Mouse (Mus musculus) hindbrain, embryonic 16.5 days (tissue): ENCODE data around the gene Uhrf1bp1. TPM values are rescaled to one million over a fixed set of nuclear protein-coding genes. Genes with fewer than 3 reads are reported as not detected.

Experiments used
- ATAC-seq: fragments of 200-750 bp; cut with Nextera tagmentation; 2 replicates; pipeline ENCODE4 v1.8.0; 2017; ENCODE audit warnings: moderate TSS enrichment, moderate library complexity
- H3K27ac ChIP-seq: fragments of 300-500 bp; sonication (generic); 2 replicates; pipeline ENCODE4 v1.5.1; 2014; ENCODE audit warnings: low read depth, mild to moderate bottlenecking, control low read depth, low read length, moderate library complexity
- H3K27me3 ChIP-seq: fragments of 300-500 bp; sonication (generic); replicated peaks from 2 replicates; pipeline ENCODE4 v1.6.1; 2014; ENCODE audit warnings: low read length; ENCODE audit not compliant: control insufficient read depth, insufficient read depth
- H3K36me3 ChIP-seq: fragments of 300-500 bp; sonication (generic); 2 replicates; pipeline ENCODE4 v1.6.1; 2014; ENCODE audit warnings: mild to moderate bottlenecking, low read length, moderate library complexity, mixed read lengths; ENCODE audit not compliant: control insufficient read depth, insufficient read depth
- H3K4me1 ChIP-seq: fragments of 300-500 bp; sonication (generic); 2 replicates; pipeline ENCODE4 v1.6.1; 2014; ENCODE audit warnings: low read depth, low read length; ENCODE audit not compliant: control insufficient read depth, insufficient read depth
- H3K4me2 ChIP-seq: fragments of 300-500 bp; sonication (generic); 2 replicates; pipeline ENCODE4 v1.6.1; 2014; ENCODE audit warnings: mild to moderate bottlenecking, low read length, control low read depth, moderate library complexity
- H3K4me3 ChIP-seq: fragments of 300-500 bp; sonication (generic); 2 replicates; pipeline ENCODE4 v1.5.1; 2014; ENCODE audit warnings: mild to moderate bottlenecking, low read length, control low read depth, moderate library complexity
- H3K9ac ChIP-seq: fragments of 300-500 bp; sonication (generic); 2 replicates; pipeline ENCODE4 v1.6.1; 2014; ENCODE audit warnings: low read depth, mild to moderate bottlenecking, control low read depth, low read length, moderate library complexity
- H3K9me3 ChIP-seq: fragments of 300-500 bp; sonication (generic); 2 replicates; pipeline ENCODE4 v1.6.1; 2014; ENCODE audit warnings: mild to moderate bottlenecking, low read length, moderate library complexity; ENCODE audit not compliant: control insufficient read depth
- WGBS: fragments of 180-500 bp; shearing (Covaris S2); extraction: QIAGEN DNeasy Blood & Tissue Kit; methylation state at CpG from one replicate; pipeline ENCODE4 v1.1.7; 2014; 5-methylcytosine and 5-hydroxymethylcytosine counted together
- polyA plus RNA-seq: library from polyadenylated mRNA; unstranded; fragments of >200 nt; fragmentation: Nextera tagmentation; extraction: Ambion mirVana; gene quantifications from 2 replicates; pipeline ENCODE4 v1.2.1, GENCODE M21; 2015

Gene Uhrf1bp1
- polyA plus RNA-seq, result 5.3 and 6.3 TPM in 2 replicates

- H3K4me1 ChIP-seq, result peaks cover 23% of the 10 kb centered on the region
- H3K9ac ChIP-seq, result peak within 1 kb of the TSS; percentile 93
- WGBS, result 1% methylated on average over 43 of the region's 54 CpGs
These were observed at the start of gene Uhrf1bp1 for GRCm38 (mm10) chr17:27856265-27856797. TSS of gene Uhrf1bp1 (plus strand) at chr17:27856441.

GRCm38 (mm10) chr17:27807542-27808078 lies 48.6 kb upstream of the Uhrf1bp1 start:
- no peak for ATAC-seq

More at GRCm38 (mm10) chr17:27856265-27856797, at the start of gene Uhrf1bp1:
- Histone ChIP-seq H3K4me2 (peak within 1 kb of the TSS; percentile 88), H3K27ac (peak within 1 kb of the TSS; percentile 91), H3K9me3 (no peaks in the 10 kb centered on the region), H3K4me3 (peak within 1 kb of the TSS; percentile 95), H3K36me3 (peaks cover 6% of the 10 kb centered on the region), H3K27me3 (no peaks in the 10 kb centered on the region)
- ATAC-seq, result peak; percentile 90

GRCm38 (mm10) chr17:27810569-27811331 lies 45.5 kb upstream of the Uhrf1bp1 start:
- no peak overlapping the region for H3K27ac ChIP-seq
- no peak overlapping the region for H3K4me3 ChIP-seq
- H3K4me1 ChIP-seq, result no peaks in the 10 kb centered on the region
- ATAC-seq, result no peak
- no peaks in the 10 kb centered on the region for H3K9me3 ChIP-seq
- no peaks in the 10 kb centered on the region for H3K27me3 ChIP-seq
- 92% methylated on average over 16 of the region's 16 CpGs for WGBS
- H3K9ac ChIP-seq, result no peak overlapping the region
- no peaks in the 10 kb centered on the region for H3K36me3 ChIP-seq
- no peak overlapping the region for H3K4me2 ChIP-seq

More at GRCm38 (mm10) chr17:27807542-27808078, 48.6 kb upstream of the Uhrf1bp1 start:
- Histone ChIP-seq H3K4me2 (no peak overlapping the region), H3K36me3 (no peaks in the 10 kb centered on the region), H3K4me3 (no peak overlapping the region), H3K27me3 (no peaks in the 10 kb centered on the region), H3K4me1 (no peaks in the 10 kb centered on the region), H3K27ac (no peak overlapping the region), H3K9ac (no peak overlapping the region), H3K9me3 (no peaks in the 10 kb centered on the region)
- 89% methylated on average over 2 of the region's 2 CpGs for WGBS

- Histone ChIP-seq H3K36me3 (no peaks in the 10 kb centered on the region), H3K27me3 (no peaks in the 10 kb centered on the region), H3K4me3 (no peak overlapping the region), H3K4me1 (no peaks in the 10 kb centered on the region), H3K4me2 (no peak overlapping the region), H3K27ac (no peak overlapping the region), H3K9me3 (no peaks in the 10 kb centered on the region), H3K9ac (no peak overlapping the region)
- ATAC-seq, result no peak
- WGBS, result 70% methylated on average over 3 of the region's 3 CpGs
These were observed 44.3 kb upstream of the Uhrf1bp1 start for GRCm38 (mm10) chr17:27811980-27812379.

- Histone ChIP-seq H3K27me3 (no peaks in the 10 kb centered on the region), H3K4me1 (peaks cover 18% of the 10 kb centered on the region), H3K36me3 (no peaks in the 10 kb centered on the region), H3K4me3 (no peak overlapping the region), H3K4me2 (no peak overlapping the region), H3K9me3 (no peaks in the 10 kb centered on the region), H3K27ac (no peak overlapping the region), H3K9ac (no peak overlapping the region)
- no peak for ATAC-seq
These were observed 41.6 kb upstream of the Uhrf1bp1 start for GRCm38 (mm10) chr17:27814606-27815005.

- WGBS, result 24% methylated on average over 7 of the region's 7 CpGs
- Histone ChIP-seq H3K4me2 (peak overlapping the region; percentile 89), H3K36me3 (no peaks in the 10 kb centered on the region), H3K9ac (peak overlapping the region; percentile 94), H3K4me1 (peaks cover 23% of the 10 kb centered on the region), H3K9me3 (no peaks in the 10 kb centered on the region), H3K27me3 (no peaks in the 10 kb centered on the region), H3K27ac (no peak overlapping the region), H3K4me3 (peak overlapping the region; percentile 90)
- ATAC-seq, result no peak
These were observed 37.2 kb upstream of the Uhrf1bp1 start for GRCm38 (mm10) chr17:27819011-27819410.

GRCm38 (mm10) chr17:27819521-27819970 lies 36.7 kb upstream of the Uhrf1bp1 start:
- Histone ChIP-seq H3K36me3 (no peaks in the 10 kb centered on the region), H3K4me2 (peak overlapping the region; percentile 89), H3K9me3 (no peaks in the 10 kb centered on the region), H3K4me1 (peaks cover 23% of the 10 kb centered on the region), H3K9ac (peak overlapping the region; percentile 94), H3K4me3 (peak overlapping the region; percentile 90), H3K27ac (peak overlapping the region; percentile 88), H3K27me3 (no peaks in the 10 kb centered on the region)
- no peak for ATAC-seq
- WGBS, result under 1% methylated on average over 20 of the region's 20 CpGs

GRCm38 (mm10) chr17:27819971-27820567 lies 36.2 kb upstream of the Uhrf1bp1 start:
- peak overlapping the region; percentile 88 for H3K27ac ChIP-seq
- under 1% methylated on average over 49 of the region's 62 CpGs for WGBS
- ATAC-seq, result peak; percentile 84
- H3K9me3 ChIP-seq, result no peaks in the 10 kb centered on the region
- H3K4me1 ChIP-seq, result peaks cover 23% of the 10 kb centered on the region
- H3K4me3 ChIP-seq, result peak overlapping the region; percentile 90
- peak overlapping the region; percentile 94 for H3K9ac ChIP-seq
- H3K36me3 ChIP-seq, result no peaks in the 10 kb centered on the region
- H3K27me3 ChIP-seq, result no peaks in the 10 kb centered on the region
- H3K4me2 ChIP-seq, result peak overlapping the region; percentile 89
